Mouse (Mus musculus) retina, postnatal 1 day (tissue): ENCODE measurements around the gene Cchcr1.

Source experiments
- DNase-seq: peaks from one replicate; pipeline ENCODE4 v3.0.0-alpha.2; 2012

Cchcr1 gene

DNA sequence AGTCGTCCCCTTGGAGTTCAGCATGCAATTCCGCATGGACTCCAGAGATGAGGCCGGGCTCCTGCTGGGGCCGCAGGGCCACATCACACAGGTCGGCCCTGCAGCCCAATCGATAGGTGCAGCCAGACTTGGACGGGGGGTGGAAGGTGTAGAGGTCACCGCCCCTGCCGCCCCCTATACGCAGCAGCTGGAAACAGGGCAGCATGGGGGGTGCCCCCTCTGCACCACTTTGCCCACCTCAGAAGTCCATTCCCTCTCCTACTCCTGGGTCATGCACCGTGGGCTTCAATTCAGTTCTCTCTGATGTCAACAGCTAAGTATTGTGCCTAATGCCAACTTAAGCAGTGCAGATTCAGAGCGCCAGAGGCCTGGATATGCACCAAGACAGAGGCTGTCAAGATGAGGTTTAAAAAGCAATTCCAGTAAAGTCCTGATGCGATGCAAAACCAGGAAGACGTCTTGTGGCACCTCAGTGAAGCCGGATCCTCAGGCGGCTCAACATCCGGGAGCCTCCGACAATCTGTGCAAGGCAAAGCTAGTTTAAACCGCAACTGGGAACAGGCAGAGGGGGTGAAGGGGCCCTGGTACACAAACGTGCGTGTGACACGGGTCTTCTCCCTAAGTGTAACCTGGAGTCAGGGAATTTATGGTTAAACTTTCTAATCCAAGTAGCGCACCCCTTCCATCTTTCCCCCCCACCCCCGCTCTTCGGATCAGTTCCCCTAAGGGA, 824 bp upstream of the Cchcr1 start:
- DNase-seq: peak; percentile 60

DNA sequence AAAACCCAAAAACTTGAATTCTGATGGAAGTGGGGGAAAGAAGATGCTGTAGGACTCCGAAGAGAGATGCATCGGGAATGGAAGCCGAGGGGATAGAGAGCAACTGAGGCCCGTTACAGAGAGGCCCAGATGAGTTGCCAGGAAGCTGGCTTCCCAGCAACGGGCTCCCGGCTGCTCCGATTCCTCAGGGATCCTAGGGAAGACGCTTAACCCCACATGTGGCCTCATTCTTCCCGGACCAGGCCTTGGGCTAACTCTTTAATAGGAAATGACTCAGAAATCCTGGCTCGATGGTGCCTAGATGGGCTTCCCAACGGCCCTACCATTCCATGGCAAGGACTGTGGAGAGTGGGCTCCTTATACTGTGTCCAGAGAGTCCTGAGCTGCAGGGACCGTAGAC, 626 bp downstream of the Cchcr1 start:
- DNase-seq: peak; percentile 25

DNA sequence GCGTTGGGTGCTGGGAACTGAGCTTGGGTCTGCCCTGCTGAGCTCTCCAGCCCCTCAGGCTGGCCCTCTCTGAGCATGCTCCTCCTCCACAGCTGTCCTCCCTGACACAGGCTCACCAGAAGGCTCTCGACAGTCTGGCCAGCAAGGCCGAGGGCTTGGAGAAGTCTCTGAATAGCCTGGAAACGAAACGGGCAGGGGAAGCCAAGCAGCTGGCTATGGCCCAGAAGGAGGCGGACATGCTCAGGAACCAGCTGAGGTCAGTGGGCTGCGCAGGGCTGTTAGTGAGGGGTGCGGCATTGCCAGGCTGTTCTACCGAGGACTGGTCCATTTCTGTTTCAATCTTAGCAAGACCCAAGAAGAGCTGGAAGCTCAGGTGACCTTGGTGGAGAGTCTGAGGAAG, 7.5 kb downstream of the Cchcr1 start:
- no peak for DNase-seq

DNA sequence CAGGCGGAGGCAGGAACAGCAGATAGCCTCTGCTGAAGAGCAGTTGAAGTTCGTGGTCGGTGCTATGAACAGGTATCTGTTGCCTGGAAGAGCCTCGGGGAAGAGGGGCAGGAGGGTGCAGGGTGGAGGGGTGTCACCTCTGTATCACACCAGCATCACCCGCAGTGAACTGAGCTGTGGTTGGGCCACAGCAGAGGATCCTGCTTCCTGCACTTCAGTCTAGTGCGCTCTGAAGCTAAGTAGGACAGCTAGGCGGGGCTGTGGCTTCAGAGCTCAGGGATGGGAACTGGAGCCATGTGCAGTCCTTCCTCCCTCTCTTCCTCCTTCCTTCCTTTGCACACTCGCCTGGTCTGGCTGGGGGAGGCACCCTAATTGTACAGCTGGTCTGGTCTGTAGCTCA, 9.7 kb downstream of the Cchcr1 start:
- DNase-seq: no peak

DNA sequence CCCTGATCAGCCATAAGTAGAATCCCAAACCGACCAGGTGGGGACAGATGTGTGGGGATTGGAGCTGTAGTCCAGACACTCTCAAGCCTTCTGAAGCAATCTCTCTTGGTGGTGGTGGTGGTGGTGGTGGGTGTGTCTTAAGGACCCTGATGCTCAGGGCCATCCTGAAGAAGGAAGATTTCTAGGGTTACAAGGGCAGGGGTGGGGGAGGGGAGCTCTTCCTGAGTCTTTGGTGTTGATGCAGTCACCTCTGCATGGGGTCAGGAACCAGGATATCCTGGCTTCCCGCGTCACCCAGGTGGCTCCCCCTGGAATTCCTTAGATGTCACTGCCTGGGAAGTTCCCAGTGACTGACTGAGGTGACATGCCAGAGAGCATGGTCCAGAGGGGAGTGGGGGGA, 15.5 kb downstream of the Cchcr1 start:
- DNase-seq: no peak

DNA sequence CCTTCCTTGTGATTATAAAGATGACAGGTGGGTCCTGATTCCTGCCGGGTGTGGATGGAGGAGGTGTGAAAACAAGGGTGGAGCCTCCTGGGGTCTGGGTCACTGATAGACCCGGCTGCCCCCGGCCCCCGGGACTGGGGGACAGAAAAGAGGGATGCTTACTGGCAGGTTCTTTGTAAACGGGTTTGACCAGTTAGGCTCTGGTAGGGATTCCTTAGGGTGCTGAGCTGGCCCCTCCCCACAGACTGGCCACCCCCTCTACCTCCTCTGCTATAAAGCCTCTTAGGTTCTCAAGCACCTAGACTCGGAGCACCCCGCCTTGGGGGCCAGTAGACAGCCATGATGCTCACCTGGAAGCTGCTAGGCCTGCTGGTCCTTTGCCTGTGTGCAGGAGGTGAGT, 16.0 kb downstream of the Cchcr1 start, which contains the start of gene Psors1c2:
Gene Psors1c2, plus strand, starts transcription at position 301 of the 400 bp plus-strand sequence.
- DNase-seq: no peak

DNA sequence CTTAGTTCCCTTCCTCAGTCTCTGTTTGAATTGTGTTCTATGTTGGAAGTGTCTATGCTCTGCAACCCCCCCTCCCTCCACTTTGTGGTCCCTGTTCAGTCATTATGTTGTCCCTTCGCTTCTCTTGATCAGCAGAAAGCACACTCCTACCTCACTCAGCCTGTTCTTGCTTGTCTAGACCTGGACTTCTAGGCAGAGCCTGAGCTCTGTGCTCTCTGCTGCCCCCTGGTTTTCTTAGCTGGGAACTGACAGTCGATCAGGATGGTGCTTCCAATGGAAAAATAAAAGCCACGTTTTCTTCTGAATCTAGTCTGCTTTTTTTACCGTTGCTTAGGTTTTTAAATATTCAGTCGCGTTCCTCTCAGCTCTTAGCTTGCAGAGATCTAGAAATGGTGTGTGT, 17.4 kb downstream of the Cchcr1 start:
- DNase-seq: peak; percentile 81

DNA sequence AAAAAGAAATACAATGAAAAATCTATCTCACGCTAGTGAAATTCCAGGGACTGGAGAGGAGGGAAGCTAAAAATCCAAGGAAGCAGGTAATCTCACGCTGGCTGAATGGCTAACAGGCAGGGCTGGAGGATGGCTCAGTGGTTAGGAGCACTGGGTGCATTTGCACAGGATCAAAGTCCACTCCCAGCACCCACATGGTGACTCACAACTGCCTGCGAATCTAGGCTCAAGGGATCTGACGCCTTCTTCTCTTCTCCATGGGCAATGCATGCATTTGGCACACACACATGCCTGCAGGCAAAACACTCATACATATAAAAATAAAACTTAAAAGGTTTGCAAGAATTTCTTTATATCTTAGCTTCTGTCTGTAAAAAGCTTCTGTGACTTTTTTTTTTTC, 20.5 kb downstream of the Cchcr1 start:
- no peak for DNase-seq

DNA sequence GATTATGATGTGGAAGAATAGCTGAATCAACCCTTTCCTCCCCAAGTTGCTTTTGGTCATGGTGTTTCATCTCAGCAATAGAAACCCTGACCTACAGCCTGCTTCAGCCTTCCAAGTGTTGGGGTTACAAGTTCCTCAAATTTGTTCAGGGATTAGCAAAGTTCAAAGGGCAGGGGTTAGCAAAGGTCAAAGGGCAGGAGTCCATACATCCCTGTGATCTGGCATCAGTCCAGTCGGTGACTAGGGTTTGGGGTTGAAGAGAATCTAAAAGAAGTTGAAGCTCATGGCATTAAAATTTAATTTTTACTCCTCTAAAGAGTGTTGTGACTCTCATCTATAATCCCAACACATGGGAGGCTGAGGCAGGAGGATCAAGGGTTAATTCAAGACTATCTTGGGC, 21.6 kb downstream of the Cchcr1 start:
- no peak for DNase-seq

DNA sequence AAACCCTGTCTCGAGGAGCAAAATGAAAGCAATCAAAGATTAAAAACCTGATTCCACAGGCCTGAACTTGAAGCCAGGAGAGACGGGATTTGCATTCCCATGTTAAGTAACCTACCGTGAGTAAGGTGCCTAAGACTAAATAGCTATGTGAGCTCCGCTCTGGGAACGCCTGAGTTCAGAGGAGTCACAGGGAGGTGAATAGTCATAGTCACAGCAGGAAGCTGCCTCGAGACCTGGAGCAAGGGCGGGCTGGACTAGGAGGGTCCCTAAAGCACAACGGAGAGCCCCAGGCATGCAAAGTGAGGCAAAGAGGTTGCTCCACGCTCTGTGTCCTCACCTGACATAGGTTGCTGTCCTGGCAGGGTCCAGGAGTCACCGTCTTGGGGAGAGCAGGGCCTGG, 22.6 kb downstream of the Cchcr1 start:
- no peak for DNase-seq

DNA sequence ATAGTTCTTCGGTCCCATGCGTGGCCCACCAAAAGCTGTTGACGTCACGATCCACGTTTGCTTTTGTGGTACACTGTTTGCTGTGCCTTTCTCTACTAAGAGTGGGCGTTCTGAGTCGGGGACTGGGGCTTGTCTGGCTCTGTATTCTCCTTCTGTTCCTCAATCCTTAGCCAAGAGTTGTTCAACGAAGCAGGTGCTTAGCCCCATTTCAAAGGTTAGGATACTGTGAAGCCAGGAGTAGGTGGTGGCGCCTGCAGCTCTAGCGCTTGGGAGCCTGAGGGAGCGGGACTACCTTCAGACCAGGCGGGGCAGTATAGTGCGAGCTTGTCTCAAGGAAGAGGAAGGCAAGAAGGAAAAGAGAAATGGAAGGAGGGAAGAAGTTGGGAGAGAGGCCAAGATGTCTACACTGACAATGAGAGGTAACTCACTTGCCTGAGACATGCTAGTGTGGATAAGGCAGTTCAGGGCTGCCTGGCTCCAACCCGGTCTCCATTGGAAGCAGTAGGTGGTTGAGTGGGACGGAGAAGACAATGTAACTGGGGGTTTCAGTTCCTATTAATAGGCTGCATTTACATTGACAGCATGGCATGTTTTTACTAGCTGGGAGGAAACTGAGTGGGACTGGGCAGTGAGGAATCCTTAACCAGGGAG, 26.0 kb downstream of the Cchcr1 start:
- no peak for DNase-seq

DNA sequence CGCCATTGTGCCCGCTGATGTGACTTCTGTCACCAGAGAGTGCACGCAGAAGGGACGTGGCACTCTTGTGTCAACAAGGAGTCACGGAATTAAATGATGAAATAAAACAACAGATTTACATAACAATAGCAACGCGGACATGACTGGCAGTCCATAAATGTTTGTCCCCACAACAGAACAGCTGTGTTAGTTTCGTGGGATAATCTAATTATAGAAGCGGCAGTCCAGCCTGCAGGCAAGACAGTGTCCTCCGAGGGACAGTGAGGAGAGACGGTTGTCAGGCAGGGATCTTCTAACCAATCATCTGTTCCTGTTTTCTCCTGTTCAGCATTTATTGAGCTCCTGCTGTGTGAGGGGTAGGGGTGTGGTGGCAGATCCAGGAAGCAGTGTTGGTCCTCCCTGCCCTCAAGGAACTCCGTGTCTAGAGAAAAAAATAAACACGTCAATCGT, 26.5 kb downstream of the Cchcr1 start:
- DNase-seq: peak; percentile 75

DNA sequence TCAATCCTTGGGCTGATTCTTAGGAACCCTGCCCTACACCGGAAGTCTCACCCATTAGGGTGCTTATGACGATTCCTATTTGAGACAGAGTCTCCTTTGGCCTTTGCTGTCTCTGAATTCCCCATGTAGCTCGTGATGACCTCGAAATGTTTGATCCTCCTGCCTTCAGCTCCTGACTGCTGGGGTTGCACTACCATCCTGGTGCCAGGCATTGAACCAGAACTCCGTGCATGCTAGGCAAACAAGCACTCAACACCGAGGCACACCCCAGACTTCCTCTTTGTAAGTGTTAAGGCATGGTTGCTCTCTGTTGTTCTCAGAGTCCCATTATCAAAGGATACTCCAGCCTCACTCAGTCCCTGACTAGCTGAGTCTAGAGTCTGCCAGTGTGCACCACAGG, 27.1 kb downstream of the Cchcr1 start:
- no peak for DNase-seq

DNA sequence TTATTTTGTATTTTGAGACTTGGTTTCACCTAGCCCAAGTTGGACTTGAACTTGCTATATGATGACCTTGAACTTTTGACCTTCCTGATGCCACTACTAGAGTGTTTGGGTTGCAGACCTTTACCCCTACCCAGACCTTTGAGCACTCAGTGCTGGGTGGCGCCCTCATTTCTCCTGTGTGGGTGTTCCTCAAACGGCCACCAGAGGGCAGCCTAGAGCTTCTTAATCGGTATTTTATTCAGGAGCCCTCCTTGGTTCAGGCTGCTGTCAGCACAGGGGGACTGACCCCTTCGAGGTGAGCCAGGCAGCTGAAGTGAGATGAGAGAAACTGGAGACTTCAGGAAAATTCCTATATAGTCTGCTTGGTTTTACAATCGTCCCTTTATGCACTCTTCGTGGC, 27.8 kb downstream of the Cchcr1 start:
- peak; percentile 74 for DNase-seq

DNA sequence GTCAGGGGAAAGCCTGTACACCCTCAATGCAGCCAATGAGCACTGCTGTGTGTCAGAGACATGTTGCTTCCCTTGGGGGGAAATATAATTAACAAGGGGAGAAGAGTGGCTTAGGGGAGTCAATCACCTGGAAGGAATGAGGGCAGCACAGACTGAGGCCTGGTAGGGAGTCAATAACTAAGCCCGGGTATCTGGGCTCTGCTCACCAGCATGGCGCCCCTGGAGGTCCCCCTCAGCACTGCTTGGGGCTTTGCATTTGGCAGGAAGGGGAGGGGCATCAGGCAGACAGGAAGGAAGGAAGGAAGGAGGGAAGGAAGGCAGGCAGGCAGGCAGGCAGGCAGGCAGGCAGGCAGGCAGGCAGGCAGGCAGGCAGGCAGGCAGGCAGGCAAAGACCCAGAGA, 30.6 kb downstream of the Cchcr1 start:
- DNase-seq: peak; percentile 50

DNA sequence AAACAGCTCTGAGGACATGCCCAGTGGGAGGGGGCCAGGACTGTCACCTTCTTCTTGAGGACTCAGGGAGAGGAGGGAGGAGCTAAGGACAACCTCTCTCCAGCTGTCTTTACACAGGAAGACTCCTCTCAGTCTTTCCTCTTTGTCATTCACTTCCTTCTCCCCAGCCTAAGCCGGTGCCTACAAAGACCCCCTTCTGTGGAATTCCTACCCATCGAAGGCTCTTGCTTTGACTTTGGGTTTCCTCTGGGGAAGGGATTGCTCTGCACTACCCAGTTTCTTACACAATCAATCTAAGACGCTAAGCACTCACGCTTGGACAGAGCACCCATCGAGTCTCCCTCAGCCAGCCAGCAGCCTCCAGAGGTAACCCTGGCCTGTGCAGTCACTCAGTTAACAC, 31.7 kb downstream of the Cchcr1 start:
- DNase-seq: no peak

DNA sequence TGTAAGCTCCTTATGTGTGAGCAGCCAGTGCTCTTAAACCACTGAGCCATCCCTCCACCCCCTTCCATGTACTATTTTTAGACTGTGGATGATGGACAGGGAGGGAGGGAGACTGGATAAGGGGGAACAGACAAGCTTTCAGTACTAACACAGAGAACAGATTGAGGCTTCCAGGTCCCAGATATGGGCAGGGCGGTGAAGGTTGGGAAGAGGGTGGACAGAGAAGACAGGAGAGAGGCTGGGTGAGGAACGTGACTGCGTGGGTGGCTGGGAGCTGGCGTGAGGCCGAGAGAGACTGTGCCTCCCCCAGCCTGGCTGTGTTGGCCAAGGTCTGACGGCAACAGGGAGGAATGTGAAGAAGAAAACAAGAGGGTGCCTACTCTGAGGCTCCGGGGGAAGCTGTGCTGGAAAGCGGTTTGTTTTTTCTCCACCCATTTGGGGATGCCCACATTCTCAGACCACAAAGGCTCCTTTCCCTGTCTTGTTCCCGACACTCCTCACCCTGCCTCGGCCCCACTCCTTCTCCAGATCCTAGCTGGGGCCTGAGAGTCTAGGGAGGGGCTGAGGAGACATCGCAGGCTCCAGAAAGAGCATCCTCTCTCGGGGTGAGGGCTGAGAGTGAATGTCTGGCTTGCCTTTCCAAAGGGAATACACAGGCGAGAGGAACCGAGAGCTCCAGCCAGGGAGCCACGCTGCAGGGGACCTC, 32.7 kb downstream of the Cchcr1 start:
- peak; percentile 80 for DNase-seq

DNA sequence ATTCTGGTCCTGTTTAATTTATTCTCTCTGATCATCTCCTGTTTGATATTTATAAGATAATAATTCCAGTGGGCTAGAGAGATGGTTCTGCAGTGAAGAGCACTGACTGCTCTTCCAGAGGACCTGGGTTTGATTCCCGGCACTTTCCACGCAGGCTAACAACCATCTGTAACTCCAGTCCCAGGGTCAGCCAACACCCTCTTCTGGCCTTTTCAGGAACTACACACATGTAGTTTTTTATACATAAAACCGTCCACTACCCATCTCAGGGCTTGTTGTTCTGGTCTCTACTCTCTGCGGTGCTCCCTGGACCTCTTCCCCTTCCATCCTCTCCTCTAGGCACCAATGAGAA, 33.2 kb downstream of the Cchcr1 start:
- no peak for DNase-seq

DNA sequence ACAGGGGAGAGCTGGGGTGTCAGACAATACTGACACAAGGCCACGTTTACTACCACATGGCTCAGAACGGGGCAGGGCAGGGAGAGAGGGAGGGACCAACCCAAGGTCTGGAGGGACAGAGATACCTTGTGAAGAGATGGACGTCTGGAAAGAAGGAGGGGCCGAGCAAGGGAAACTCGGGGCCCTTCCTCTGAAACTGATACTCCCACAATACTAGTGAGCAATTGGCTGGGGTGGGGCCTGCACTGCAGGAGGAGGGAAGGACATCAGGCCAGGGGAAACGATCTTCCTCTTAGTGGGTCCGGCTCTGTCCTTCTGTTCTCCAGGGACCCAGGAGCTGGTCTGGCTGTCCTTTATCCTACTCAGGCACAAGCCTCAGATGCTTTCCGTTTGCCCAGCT, 34.0 kb downstream of the Cchcr1 start:
- DNase-seq: no peak

DNA sequence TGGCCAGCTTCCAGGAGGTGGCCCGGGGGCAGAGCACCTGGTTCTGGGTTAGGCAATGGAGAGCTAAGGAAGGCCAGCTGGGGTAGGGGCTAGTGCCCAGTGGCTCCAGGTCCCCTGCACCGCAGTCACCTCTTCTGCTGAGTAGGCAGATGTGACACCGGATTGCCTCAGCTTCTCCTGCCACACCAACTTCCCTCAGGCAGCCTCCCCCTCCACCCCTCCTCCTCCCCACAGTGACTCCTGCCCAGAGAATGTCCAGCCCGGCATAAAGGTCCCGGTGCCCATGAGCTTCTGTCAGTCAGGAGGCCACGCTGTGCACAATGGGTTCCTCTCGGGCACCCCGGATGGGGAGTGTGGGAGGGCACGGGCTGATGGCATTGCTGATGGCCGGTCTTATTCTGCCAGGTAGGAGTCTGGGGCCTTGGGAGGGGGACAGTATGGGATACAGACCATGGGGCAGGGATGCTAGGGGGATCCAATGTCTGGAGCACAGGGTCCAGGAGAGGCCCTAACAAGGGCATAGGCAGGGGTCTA, 35.0 kb downstream of the Cchcr1 start, which contains the start of gene Cdsn:
Gene Cdsn, plus strand, starts transcription at position 248 of the 534 bp plus-strand sequence.
- no peak for DNase-seq

DNA sequence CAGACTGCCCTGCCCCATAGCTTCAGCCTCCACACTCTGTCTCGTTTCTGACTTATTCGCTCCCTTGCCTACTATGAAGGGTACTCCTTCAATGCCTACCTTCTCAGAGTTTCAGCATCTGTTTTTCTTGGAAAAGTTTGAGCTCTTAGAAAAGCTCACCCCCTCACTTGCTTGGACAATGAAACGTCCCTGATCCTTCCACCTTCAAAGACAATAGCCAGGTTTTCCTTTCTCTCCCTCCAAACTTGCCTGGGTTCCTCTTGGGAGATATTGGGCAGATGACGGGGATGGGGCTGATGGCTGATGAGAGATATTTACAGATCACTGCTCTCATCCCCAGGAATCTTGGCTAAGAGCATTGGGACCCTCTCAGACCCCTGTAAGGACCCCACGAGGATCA, 37.4 kb downstream of the Cchcr1 start:
- no peak for DNase-seq

DNA sequence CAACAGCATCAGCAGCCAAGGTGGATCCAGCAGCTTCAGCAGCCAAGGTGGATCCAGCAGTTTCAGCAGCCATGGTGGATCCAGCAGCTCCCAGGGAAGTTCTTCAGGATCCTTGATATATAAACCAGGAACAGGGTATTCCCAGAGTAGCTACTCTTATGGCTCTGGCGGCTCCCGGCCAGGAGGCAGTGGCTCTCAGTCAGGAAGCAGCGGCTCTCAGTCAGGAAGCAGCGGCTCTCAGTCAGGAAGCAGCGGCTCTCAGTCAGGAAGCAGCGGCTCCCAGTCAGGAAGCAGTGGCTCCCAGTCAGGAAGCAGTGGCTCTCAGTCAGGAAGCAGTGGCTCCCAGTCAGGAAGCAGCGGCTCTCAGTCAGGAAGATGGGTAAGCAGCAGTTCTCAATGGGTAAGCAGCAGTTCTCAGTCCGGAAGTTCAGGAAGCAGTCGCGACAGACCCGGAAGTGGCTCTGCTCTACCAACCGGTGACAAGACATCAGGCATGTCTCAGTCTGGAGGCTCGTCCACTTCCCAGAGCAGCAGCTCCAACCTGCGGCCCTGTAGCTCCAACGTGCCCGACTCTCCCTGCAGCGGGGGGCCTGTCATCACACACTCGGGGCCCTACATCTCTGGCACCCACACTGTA, 38.0 kb downstream of the Cchcr1 start:
- DNase-seq: no peak

DNA sequence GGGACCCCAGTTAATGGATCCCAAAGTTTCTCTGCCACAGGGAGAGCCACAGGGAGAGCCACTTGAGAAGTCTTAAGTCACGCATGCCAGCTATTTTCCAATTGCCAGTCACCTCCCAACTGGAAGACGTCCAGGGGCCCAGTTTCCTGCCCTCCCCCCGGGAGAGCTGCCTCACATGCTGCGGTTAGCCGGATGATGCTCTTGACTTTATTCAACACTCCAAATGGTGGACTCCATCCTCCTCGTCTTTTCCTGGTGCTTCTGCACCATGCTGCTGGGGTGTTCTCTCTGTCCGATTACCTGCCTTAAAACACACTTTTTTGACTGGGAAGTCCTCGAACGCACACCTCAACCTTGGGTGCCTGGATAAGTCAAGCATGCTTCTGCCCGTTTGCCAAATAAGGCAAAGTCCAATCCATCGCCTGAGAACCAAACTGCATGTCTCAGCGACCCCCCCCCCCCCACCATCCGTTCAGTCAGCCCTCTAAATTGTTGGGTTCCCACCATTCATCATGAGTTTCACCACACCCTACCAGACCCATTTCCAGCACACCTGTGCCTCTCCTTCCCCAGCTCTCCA, 39.4 kb downstream of the Cchcr1 start:
- DNase-seq: no peak
